Mouse (Mus musculus) hindbrain, embryonic 13.5 days (tissue): ENCODE measurements around the gene Tspan18. TPM values are rescaled to one million over a fixed set of nuclear protein-coding genes. Genes with fewer than 3 reads are reported as not detected.

Experiments
- ATAC-seq: fragments of 200-750 bp; cut with Nextera tagmentation; 2 replicates; pipeline ENCODE4 v1.8.0; 2017; ENCODE audit warnings: moderate TSS enrichment; ENCODE audit not compliant: low FRiP score
- H3K27ac ChIP-seq: fragments of 300-500 bp; sonication (generic); 2 replicates; pipeline ENCODE4 v1.5.1; 2015; ENCODE audit warnings: inconsistent platforms, mild to moderate bottlenecking, moderate library complexity
- H3K27me3 ChIP-seq: fragments of 300-500 bp; sonication (generic); 2 replicates; pipeline ENCODE4 v1.6.1; 2015; ENCODE audit warnings: mild to moderate bottlenecking, inconsistent platforms
- H3K36me3 ChIP-seq: fragments of 300-500 bp; sonication (generic); 2 replicates; pipeline ENCODE4 v1.6.1; 2015; ENCODE audit warnings: mild to moderate bottlenecking, inconsistent platforms
- H3K4me1 ChIP-seq: fragments of 300-500 bp; sonication (generic); replicated peaks from 2 replicates; pipeline ENCODE4 v1.6.1; 2015; ENCODE audit warnings: inconsistent platforms
- H3K4me2 ChIP-seq: fragments of 300-500 bp; sonication (generic); 2 replicates; pipeline ENCODE4 v1.6.1; 2015; ENCODE audit warnings: inconsistent platforms, mild to moderate bottlenecking, moderate library complexity
- H3K4me3 ChIP-seq: fragments of 300-500 bp; sonication (generic); 2 replicates; pipeline ENCODE4 v1.5.1; 2015; ENCODE audit warnings: mild to moderate bottlenecking, inconsistent platforms
- H3K9ac ChIP-seq: fragments of 300-500 bp; sonication (generic); 2 replicates; pipeline ENCODE4 v1.6.1; 2015; ENCODE audit warnings: mild to moderate bottlenecking, inconsistent platforms
- H3K9me3 ChIP-seq: fragments of 300-500 bp; sonication (generic); 2 replicates; pipeline ENCODE4 v1.6.1; 2016; ENCODE audit warnings: inconsistent platforms
- whole genome bisulfite sequencing: fragments of 180-500 bp; shearing (Covaris S2); methylation state at CpG from one replicate; pipeline ENCODE4 v1.1.7; 2015; 5-methylcytosine and 5-hydroxymethylcytosine counted together
- polyA plus RNA-seq: library from polyadenylated mRNA; unstranded; fragments of >200 nt; fragmentation: Nextera tagmentation; extraction: Ambion mirVana; gene quantifications from 2 replicates; pipeline ENCODE4 v1.2.1, GENCODE M21; 2015

Tspan18 gene
- polyA plus RNA-seq, 1 experiment from 2014 or later, result 32.5 TPM

GRCm38 (mm10) chr2:93187323-93187996 lies 146.8 kb downstream of the Tspan18 start, which contains the start of gene Trp53i11:
Trp53i11 (plus strand) TSS chr2:93187548.
- Histone ChIP-seq H3K9me3 (no peaks in the 10 kb centered on the region), H3K4me3 (peak within 1 kb of the TSS; percentile 93), H3K4me1 (peaks cover 54% of the 10 kb centered on the region), H3K4me2 (peak within 1 kb of the TSS; percentile 83), H3K27me3 (peaks cover 3% of the 10 kb centered on the region; the same call in 1 of the 2 replicates), H3K9ac (peak within 1 kb of the TSS; percentile 99), H3K27ac (peak within 1 kb of the TSS; percentile 97), H3K36me3 (no peaks in the 10 kb centered on the region)
- under 1% methylated on average over 58 of the region's 69 CpGs for WGBS
- ATAC-seq, result peak; percentile 80

- Histone ChIP-seq H3K27ac (no peak overlapping the region), H3K4me2 (no peak overlapping the region), H3K4me3 (no peak overlapping the region), H3K9ac (no peak overlapping the region), H3K4me1 (peaks cover 42% of the 10 kb centered on the region), H3K9me3 (no peaks in the 10 kb centered on the region), H3K36me3 (no peaks in the 10 kb centered on the region), H3K27me3 (peaks cover 3% of the 10 kb centered on the region; the same call in 1 of the 2 replicates)
- no peak for ATAC-seq
- 82% methylated on average over 11 of the region's 11 CpGs for WGBS
These were observed 151.4 kb downstream of the Tspan18 start for GRCm38 (mm10) chr2:93182859-93183258.

DNA sequence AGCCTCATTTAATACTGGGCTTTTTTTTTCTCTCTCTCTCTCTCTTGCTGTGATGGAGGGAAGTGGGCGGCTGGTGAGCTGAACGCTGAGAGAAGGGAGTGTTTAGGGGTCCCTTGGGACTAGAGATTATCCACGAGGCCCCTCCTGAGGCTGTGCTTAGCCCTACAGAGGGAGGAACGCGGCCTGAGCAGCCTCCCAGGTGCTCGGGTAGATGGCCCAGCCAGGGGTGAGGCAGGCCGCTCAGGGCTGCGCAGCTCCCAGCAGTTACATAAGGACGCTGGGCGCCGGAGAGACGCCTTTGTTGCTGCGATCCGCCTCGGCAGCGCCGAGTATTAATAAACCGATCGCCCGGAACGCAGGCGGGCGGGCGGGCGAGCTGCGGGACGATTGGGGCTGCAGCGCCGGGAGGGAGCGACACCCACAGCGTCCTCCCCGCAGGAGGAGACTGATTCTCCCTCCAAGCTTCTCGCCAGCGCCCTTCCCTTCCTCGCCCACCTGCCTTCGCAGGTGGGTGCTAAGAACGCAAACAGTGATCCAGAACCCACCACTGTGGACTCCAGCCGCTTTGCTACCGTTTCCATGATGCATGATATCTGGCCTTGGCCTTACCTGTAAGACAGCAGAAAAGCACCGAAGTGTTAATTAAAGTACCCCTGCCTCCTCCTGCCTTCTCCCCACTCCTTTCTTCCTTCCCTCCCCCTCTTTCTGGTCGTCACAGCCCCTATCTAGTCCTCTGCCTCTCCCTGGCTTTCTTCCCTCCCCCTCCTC lies 154.0 kb downstream of the Tspan18 start:
- peaks cover 60% of the 10 kb centered on the region for H3K4me1 ChIP-seq
- H3K4me2 ChIP-seq, result peak overlapping the region; percentile 60
- no peaks in the 10 kb centered on the region for H3K36me3 ChIP-seq
- H3K27ac ChIP-seq, result peak overlapping the region; percentile 90
- H3K9ac ChIP-seq, result peak overlapping the region; percentile 74
- 2% methylated on average over 40 of the region's 41 CpGs for WGBS
- H3K27me3 ChIP-seq, result peaks cover 3% of the 10 kb centered on the region; the same call in 1 of the 2 replicates
- H3K9me3 ChIP-seq, result no peaks in the 10 kb centered on the region
- ATAC-seq, result peak; percentile 25; the same call in 1 of the 2 replicates
- H3K4me3 ChIP-seq, result peak overlapping the region; percentile 31

DNA sequence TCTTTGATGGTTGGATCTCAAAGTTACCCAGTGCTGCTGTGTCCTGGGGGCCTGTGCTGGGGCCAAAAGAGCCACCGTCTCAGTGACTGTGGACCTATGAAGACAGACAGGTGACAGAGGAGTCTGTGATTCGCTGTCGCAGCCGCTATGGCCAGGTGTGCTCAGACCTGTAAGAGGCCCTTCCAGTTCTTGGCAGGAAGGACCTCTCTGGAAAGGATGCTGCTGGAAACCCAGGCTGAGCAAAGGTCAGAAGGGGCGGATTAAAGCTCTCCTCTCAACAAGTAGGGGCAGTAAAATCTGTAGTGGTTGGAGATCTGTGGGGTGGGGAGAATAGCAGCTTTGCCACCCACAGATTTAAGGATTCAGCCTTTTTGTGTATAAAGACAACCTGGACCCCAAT lies 154.7 kb downstream of the Tspan18 start:
- WGBS, result 56% methylated on average over 5 of the region's 5 CpGs
- H3K27me3 ChIP-seq, result peaks cover 2% of the 10 kb centered on the region; the same call in 1 of the 2 replicates
- no peak for ATAC-seq
- H3K4me1 ChIP-seq, result peaks cover 67% of the 10 kb centered on the region
- peak overlapping the region; percentile 60 for H3K4me2 ChIP-seq
- H3K36me3 ChIP-seq, result no peaks in the 10 kb centered on the region
- no peaks in the 10 kb centered on the region for H3K9me3 ChIP-seq
- H3K9ac ChIP-seq, result peak overlapping the region; percentile 74
- no peak overlapping the region for H3K4me3 ChIP-seq
- H3K27ac ChIP-seq, result peak overlapping the region; percentile 90

- H3K4me2 ChIP-seq, result no peak overlapping the region
- peaks cover 75% of the 10 kb centered on the region for H3K4me1 ChIP-seq
- no peaks in the 10 kb centered on the region for H3K36me3 ChIP-seq
- ATAC-seq, result no peak
- H3K27ac ChIP-seq, result peak overlapping the region; percentile 90
- no peak overlapping the region for H3K4me3 ChIP-seq
- no peaks in the 10 kb centered on the region for H3K9me3 ChIP-seq
- 83% methylated on average over 4 of the region's 4 CpGs for WGBS
- H3K9ac ChIP-seq, result no peak overlapping the region
- no peaks in the 10 kb centered on the region for H3K27me3 ChIP-seq
These were observed 156.0 kb downstream of the Tspan18 start for GRCm38 (mm10) chr2:93178313-93178677.

GRCm38 (mm10) chr2:93177668-93178312 lies 156.5 kb downstream of the Tspan18 start:
- no peak overlapping the region for H3K4me3 ChIP-seq
- H3K4me2 ChIP-seq, result no peak overlapping the region
- 66% methylated on average over 20 of the region's 20 CpGs for WGBS
- H3K4me1 ChIP-seq, result peaks cover 75% of the 10 kb centered on the region
- H3K9ac ChIP-seq, result no peak overlapping the region
- H3K27me3 ChIP-seq, result no peaks in the 10 kb centered on the region
- no peaks in the 10 kb centered on the region for H3K36me3 ChIP-seq
- peak overlapping the region; percentile 90 for H3K27ac ChIP-seq
- H3K9me3 ChIP-seq, result no peaks in the 10 kb centered on the region
- ATAC-seq, result 0 out of 2 replicates have a peak, but pooled peaks have one; percentile 12

- peak; percentile 19; the same call in 1 of the 2 replicates for ATAC-seq
- no peaks in the 10 kb centered on the region for H3K9me3 ChIP-seq
- no peaks in the 10 kb centered on the region for H3K36me3 ChIP-seq
- H3K9ac ChIP-seq, result peak overlapping the region; percentile 43; the same call in 1 of the 2 replicates
- peak overlapping the region; percentile 90 for H3K27ac ChIP-seq
- peak overlapping the region; percentile 10 for H3K4me2 ChIP-seq
- peaks cover 75% of the 10 kb centered on the region for H3K4me1 ChIP-seq
- no peaks in the 10 kb centered on the region for H3K27me3 ChIP-seq
- H3K4me3 ChIP-seq, result no peak overlapping the region
- 2% methylated on average over 17 of the region's 17 CpGs for WGBS
These were observed 157.2 kb downstream of the Tspan18 start for GRCm38 (mm10) chr2:93176871-93177667.

- H3K4me3 ChIP-seq, result no peak overlapping the region
- H3K9ac ChIP-seq, result peak overlapping the region; percentile 43; the same call in 1 of the 2 replicates
- peak; percentile 9 for ATAC-seq
- H3K9me3 ChIP-seq, result no peaks in the 10 kb centered on the region
- peak overlapping the region; percentile 90 for H3K27ac ChIP-seq
- WGBS, result 24% methylated on average over 4 of the region's 4 CpGs
- H3K27me3 ChIP-seq, result no peaks in the 10 kb centered on the region
- H3K36me3 ChIP-seq, result no peaks in the 10 kb centered on the region
- peaks cover 81% of the 10 kb centered on the region for H3K4me1 ChIP-seq
- H3K4me2 ChIP-seq, result 0 out of 2 replicates have a peak overlapping the region, but pooled peaks have one; percentile 10
These were observed 158.0 kb downstream of the Tspan18 start for GRCm38 (mm10) chr2:93176193-93176798.

DNA sequence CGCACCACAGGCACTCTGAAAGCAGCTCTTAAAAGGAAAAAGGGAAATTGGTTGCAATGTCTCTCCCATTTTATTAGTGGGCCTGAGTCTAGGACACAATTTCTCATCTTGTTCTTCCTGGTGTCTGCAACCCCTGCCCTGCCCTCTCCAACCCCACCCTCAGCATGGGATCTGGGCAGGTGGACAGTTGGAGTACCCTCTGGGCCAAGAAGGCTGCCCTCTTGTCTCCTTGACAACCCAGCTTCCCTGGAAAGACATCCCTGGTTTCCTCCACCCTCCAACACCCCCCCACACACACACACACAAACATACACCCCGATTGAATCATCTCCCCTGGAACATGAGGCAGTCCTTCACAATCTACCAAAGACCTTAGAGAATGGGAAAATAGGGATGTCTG lies 158.6 kb downstream of the Tspan18 start:
- WGBS, result 51% methylated on average over 2 of the region's 2 CpGs
- Histone ChIP-seq H3K4me1 (peaks cover 87% of the 10 kb centered on the region), H3K9ac (no peak overlapping the region)

GRCm38 (mm10) chr2:93175278-93175677 lies 159.0 kb downstream of the Tspan18 start:
- H3K9ac ChIP-seq, result no peak overlapping the region
- no peak overlapping the region for H3K4me2 ChIP-seq
- peaks cover 87% of the 10 kb centered on the region for H3K4me1 ChIP-seq
- no peak for ATAC-seq
- no peak overlapping the region for H3K4me3 ChIP-seq
- peak overlapping the region; percentile 90 for H3K27ac ChIP-seq
- 21% methylated on average over 5 of the region's 5 CpGs for WGBS
- no peaks in the 10 kb centered on the region for H3K27me3 ChIP-seq
- H3K36me3 ChIP-seq, result no peaks in the 10 kb centered on the region
- H3K9me3 ChIP-seq, result no peaks in the 10 kb centered on the region

More for the DNA sequence above, 158.6 kb downstream of the Tspan18 start:
- H3K4me3 ChIP-seq, result no peak overlapping the region
- no peaks in the 10 kb centered on the region for H3K9me3 ChIP-seq
- no peak for ATAC-seq
- no peaks in the 10 kb centered on the region for H3K27me3 ChIP-seq
- H3K36me3 ChIP-seq, result no peaks in the 10 kb centered on the region
- no peak overlapping the region for H3K4me2 ChIP-seq
- peak overlapping the region; percentile 90 for H3K27ac ChIP-seq

GRCm38 (mm10) chr2:93174159-93174558 lies 160.1 kb downstream of the Tspan18 start:
- Histone ChIP-seq H3K9me3 (no peaks in the 10 kb centered on the region), H3K4me2 (no peak overlapping the region), H3K27ac (peak overlapping the region; percentile 90), H3K9ac (no peak overlapping the region), H3K4me3 (no peak overlapping the region), H3K36me3 (no peaks in the 10 kb centered on the region), H3K4me1 (peaks cover 76% of the 10 kb centered on the region), H3K27me3 (no peaks in the 10 kb centered on the region)
- 20% methylated on average over 5 of the region's 5 CpGs for WGBS
- ATAC-seq, result no peak
